21 mouse cellular contexts compared by ENCODE assay signal in genomic region chr11:54082725-54083124, GRCm38 (mm10).
"Had no signal": no experiment of that assay in that cellular context is flagged by ENCODE, and none has a peak within 500 bp of the region (broad histone marks: within the 10 kb centered on the region; RNA-seq: fewer than 3 reads in every experiment).

No protein-coding gene starts in this region.

- H3K4me2 ChIP-seq: limb, embryonic 13.5 days; liver, embryonic 12.5 days; liver, embryonic 15.5 days; lung, embryonic 15.5 days; midbrain, embryonic 13.5 days; neural tube, embryonic 12.5 days; neural tube, embryonic 15.5 days had no signal

- H3K4me1 ChIP-seq: limb, embryonic 13.5 days; lung, embryonic 15.5 days; midbrain, embryonic 10.5 days; midbrain, embryonic 13.5 days; neural tube, embryonic 12.5 days; neural tube, embryonic 15.5 days had no signal

- ATAC-seq: intestine, postnatal 0 days; liver, embryonic 12.5 days; midbrain, embryonic 13.5 days had no signal

- H3K9ac ChIP-seq: limb, embryonic 13.5 days; liver, embryonic 12.5 days; liver, embryonic 15.5 days; lung, embryonic 15.5 days; midbrain, embryonic 13.5 days; neural tube, embryonic 12.5 days; neural tube, embryonic 15.5 days had no signal

- H3K27me3 ChIP-seq: limb, embryonic 13.5 days; lung, embryonic 15.5 days; midbrain, embryonic 13.5 days; neural tube, embryonic 12.5 days; neural tube, embryonic 15.5 days had no signal

- DNase-seq: kidney, adult 2 months; kidney, postnatal 36 days; left cerebral cortex, postnatal 4 days; liver; lung, adult 18-20 months; lung, postnatal 10 days; lung, postnatal 36 days; right cerebral cortex, adult 18-20 months; right cerebral cortex, postnatal 14 days; right cerebral cortex, postnatal 4 days had no signal

- H3K9me3 ChIP-seq: limb, embryonic 13.5 days; liver, embryonic 12.5 days; liver, embryonic 15.5 days; lung, embryonic 15.5 days; megakaryocyte, embryonic 14.5 days; midbrain, embryonic 10.5 days; midbrain, embryonic 13.5 days; neural tube, embryonic 12.5 days; neural tube, embryonic 15.5 days had no signal

- H3K36me3 ChIP-seq: limb, embryonic 13.5 days; liver, embryonic 12.5 days; liver, embryonic 15.5 days; lung, embryonic 15.5 days; midbrain, embryonic 10.5 days; midbrain, embryonic 13.5 days; neural tube, embryonic 12.5 days; neural tube, embryonic 15.5 days had no signal

- H3K4me3 ChIP-seq: limb, embryonic 13.5 days; liver, embryonic 12.5 days; liver, embryonic 15.5 days; lung, embryonic 15.5 days; megakaryocyte, embryonic 14.5 days; midbrain, embryonic 10.5 days; midbrain, embryonic 13.5 days; neural tube, embryonic 12.5 days; neural tube, embryonic 15.5 days had no signal

- H3K27ac ChIP-seq: kidney, postnatal 0 days; limb, embryonic 13.5 days; liver, embryonic 12.5 days; liver, embryonic 15.5 days; lung, embryonic 15.5 days; midbrain, embryonic 10.5 days; midbrain, embryonic 13.5 days; neural tube, embryonic 12.5 days; neural tube, embryonic 15.5 days had no signal
